Mouse (Mus musculus) heart, embryonic 15.5 days (tissue): ENCODE measurements around the gene Pomt2. TPM values are rescaled to one million over a fixed set of nuclear protein-coding genes. Genes with fewer than 3 reads are reported as not detected.

ENCODE experiments used
- polyA plus RNA-seq: library from polyadenylated mRNA; unstranded; fragments of >200 nt; fragmentation: Nextera tagmentation; extraction: Ambion mirVana; gene quantifications from 2 replicates; pipeline ENCODE4 v1.2.1, GENCODE M21; 2015

Pomt2 gene
- polyA plus RNA-seq, 1 experiment from 2014 or later: 10.4 TPM

Other genes with a start within 250 kb of the Pomt2 start
- 18.7 and 23.4 TPM in 2 replicates for gene Cipc, start 200.9 kb downstream of the Pomt2 start, polyA plus RNA-seq
- gene Zdhhc22, start 157.5 kb downstream of the Pomt2 start, polyA plus RNA-seq: 0.06 TPM in 1 of 2 replicates, not detected in the other
- gene Tmem63c, start 126.6 kb downstream of the Pomt2 start, polyA plus RNA-seq: 0.05 and 0.10 TPM in 2 replicates
- gene Ngb, start 45.4 kb downstream of the Pomt2 start, polyA plus RNA-seq: 0.31 and 0.56 TPM in 2 replicates
- 29.4 and 31.0 TPM in 2 replicates for gene Gstz1, start 803 bp downstream of the Pomt2 start, polyA plus RNA-seq
- gene Samd15, start 51.8 kb upstream of the Pomt2 start, polyA plus RNA-seq: 0.78 and 1.6 TPM in 2 replicates
- gene Tmed8, start 52.5 kb upstream of the Pomt2 start, polyA plus RNA-seq: 1.6 TPM in 2 replicates
- gene Noxred1, start 90.8 kb upstream of the Pomt2 start, polyA plus RNA-seq: 0.47 and 0.74 TPM in 2 replicates
- gene Vipas39, start 118.3 kb upstream of the Pomt2 start, polyA plus RNA-seq: 29.8 and 37.7 TPM in 2 replicates
- 175 and 176 TPM in 2 replicates for gene Ahsa1, start 118.5 kb upstream of the Pomt2 start, polyA plus RNA-seq
- gene Ism2, start 151.7 kb upstream of the Pomt2 start, polyA plus RNA-seq: 0.44 and 0.58 TPM in 2 replicates
- gene Sptlc2, start 240.4 kb upstream of the Pomt2 start, polyA plus RNA-seq: 62.8 and 66.7 TPM in 2 replicates